Mouse (Mus musculus) telencephalon, adult 2 months (tissue): Measurements from ENCODE around the gene Fbxw21.
A peak's percentile ranks its signal among the peaks of the same experiment; 100 is the strongest.
"Not testable (repeated sequence)": the region's sequence is repeated elsewhere in the genome, so short reads cannot be mapped to it uniquely, and the experiment has no call there.

ENCODE experiments used
- DNase-seq: peaks from one replicate; pipeline ENCODE4 v3.0.0-alpha.2; 2011; ENCODE audit warnings: low read depth, low spot score

The Fbxw21 gene

GRCm38 (mm10) chr9:109161941-109162340 is at the start of gene Fbxw21:
Gene Fbxw21 (minus strand): TSS chr9:109162041.
- DNase-seq: no peak

GRCm38 (mm10) chr9:109201347-109201746 is 39.5 kb upstream of the Fbxw21 start:
- peak; percentile 24 for DNase-seq

- no peak for DNase-seq
Measured at GRCm38 (mm10) chr9:109200349-109200748, 38.5 kb upstream of the Fbxw21 start.

GRCm38 (mm10) chr9:109199353-109199752 is 37.5 kb upstream of the Fbxw21 start:
- DNase-seq: no peak

- DNase-seq: not testable (repeated sequence)
Measured at GRCm38 (mm10) chr9:109195875-109196274, 34.0 kb upstream of the Fbxw21 start, which contains the start of gene Fbxw13. Gene Fbxw13 (minus strand): TSS chr9:109195975.

GRCm38 (mm10) chr9:109177208-109177607 is 15.4 kb upstream of the Fbxw21 start:
- no peak for DNase-seq

- DNase-seq: no peak
Measured at GRCm38 (mm10) chr9:109176301-109176700, 14.5 kb upstream of the Fbxw21 start.

- no peak for DNase-seq
Measured at GRCm38 (mm10) chr9:109167316-109167715, 5.5 kb upstream of the Fbxw21 start.

GRCm38 (mm10) chr9:109140414-109140813 is 21.4 kb downstream of the Fbxw21 start:
- DNase-seq: not testable (repeated sequence)

GRCm38 (mm10) chr9:109130076-109130475 is 31.8 kb downstream of the Fbxw21 start:
- DNase-seq: no peak

- DNase-seq: no peak
Measured at GRCm38 (mm10) chr9:109128211-109128610, 33.6 kb downstream of the Fbxw21 start.

GRCm38 (mm10) chr9:109127076-109127475 is 34.8 kb downstream of the Fbxw21 start:
- no peak for DNase-seq

- no peak for DNase-seq
Measured at GRCm38 (mm10) chr9:109125481-109125880, 36.4 kb downstream of the Fbxw21 start.

GRCm38 (mm10) chr9:109125043-109125442 is 36.8 kb downstream of the Fbxw21 start:
- DNase-seq: no peak

GRCm38 (mm10) chr9:109124164-109124563 is 37.7 kb downstream of the Fbxw21 start:
- DNase-seq: no peak

GRCm38 (mm10) chr9:109123266-109123665 is 38.6 kb downstream of the Fbxw21 start:
- DNase-seq: no peak

- peak; percentile 23 for DNase-seq
Measured at GRCm38 (mm10) chr9:109122553-109123085, 39.2 kb downstream of the Fbxw21 start.

GRCm38 (mm10) chr9:109120956-109121355 is 40.9 kb downstream of the Fbxw21 start:
- no peak for DNase-seq

GRCm38 (mm10) chr9:109119571-109119970 is 42.3 kb downstream of the Fbxw21 start:
- no peak for DNase-seq

- no peak for DNase-seq
Measured at GRCm38 (mm10) chr9:109118106-109118505, 43.7 kb downstream of the Fbxw21 start.

GRCm38 (mm10) chr9:109116205-109116604 is 45.6 kb downstream of the Fbxw21 start:
- no peak for DNase-seq

- DNase-seq: no peak
Measured at GRCm38 (mm10) chr9:109114871-109115270, 47.0 kb downstream of the Fbxw21 start.

GRCm38 (mm10) chr9:109114276-109114675 is 47.6 kb downstream of the Fbxw21 start:
- no peak for DNase-seq

GRCm38 (mm10) chr9:109113331-109113730 is 48.5 kb downstream of the Fbxw21 start:
- DNase-seq: no peak
